Mouse (Mus musculus): ENCODE data around the gene Adig.

- TF ChIP-seq POLR2A (IDR thresholded peaks at IDR 0.05; ENCODE audit: control insufficient read depth, low read depth, low read length): no peak
- no peak for TF ChIP-seq CTCF (IDR thresholded peaks at IDR 0.05; ENCODE audit: control insufficient read depth, insufficient read depth, insufficient replicate concordance, low read depth, low read length)
These were observed 28.3 kb upstream of the Adig start for GRCm38 (mm10) chr2:158474159-158474558.

All from testis, adult 2 months (tissue).